Mouse (Mus musculus) B cell, adult 2 months (primary cell): ENCODE measurements around the gene Tmem178b.

ENCODE experiments used
- DNase-seq, 2 experiments: peaks; one replicate each; pipeline ENCODE4 v3.0.0; 2022

The Tmem178b gene

GRCm38 (mm10) chr6:40023592-40024335 lies 150.7 kb downstream of the Tmem178b start:
- DNase-seq = no peak

DNA sequence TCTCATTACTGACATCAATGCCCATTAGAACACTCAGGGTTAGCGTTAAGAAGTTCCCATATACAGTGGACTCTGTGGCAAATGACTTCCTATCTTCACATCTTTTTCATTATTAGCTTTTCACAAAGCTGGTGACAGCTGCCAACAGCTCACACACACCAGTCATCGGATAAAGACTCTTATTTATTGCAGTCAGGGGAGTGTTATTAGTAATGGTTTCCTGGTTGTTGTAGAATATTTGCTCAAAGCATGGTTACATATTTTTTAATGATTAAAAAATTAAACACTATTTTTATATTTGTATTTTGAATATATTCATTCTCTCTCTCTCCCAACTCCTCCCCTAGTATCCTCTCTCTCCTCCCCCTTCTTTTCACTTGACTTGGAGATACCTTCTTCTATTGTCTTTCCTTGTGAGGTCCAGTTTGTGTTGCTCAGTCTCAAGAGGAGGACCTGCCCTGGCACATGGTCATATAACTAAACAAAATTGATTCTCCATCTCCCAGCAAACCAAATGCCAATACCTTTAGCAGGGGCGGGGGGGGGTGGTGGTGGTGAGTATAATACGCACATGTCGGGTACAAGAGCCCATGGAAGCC lies 151.4 kb downstream of the Tmem178b start:
- DNase-seq = no peak

GRCm38 (mm10) chr6:40032901-40033300 lies 159.8 kb downstream of the Tmem178b start:
- DNase-seq = no peak

GRCm38 (mm10) chr6:40033935-40034334 lies 160.9 kb downstream of the Tmem178b start:
- no peak for DNase-seq

DNA sequence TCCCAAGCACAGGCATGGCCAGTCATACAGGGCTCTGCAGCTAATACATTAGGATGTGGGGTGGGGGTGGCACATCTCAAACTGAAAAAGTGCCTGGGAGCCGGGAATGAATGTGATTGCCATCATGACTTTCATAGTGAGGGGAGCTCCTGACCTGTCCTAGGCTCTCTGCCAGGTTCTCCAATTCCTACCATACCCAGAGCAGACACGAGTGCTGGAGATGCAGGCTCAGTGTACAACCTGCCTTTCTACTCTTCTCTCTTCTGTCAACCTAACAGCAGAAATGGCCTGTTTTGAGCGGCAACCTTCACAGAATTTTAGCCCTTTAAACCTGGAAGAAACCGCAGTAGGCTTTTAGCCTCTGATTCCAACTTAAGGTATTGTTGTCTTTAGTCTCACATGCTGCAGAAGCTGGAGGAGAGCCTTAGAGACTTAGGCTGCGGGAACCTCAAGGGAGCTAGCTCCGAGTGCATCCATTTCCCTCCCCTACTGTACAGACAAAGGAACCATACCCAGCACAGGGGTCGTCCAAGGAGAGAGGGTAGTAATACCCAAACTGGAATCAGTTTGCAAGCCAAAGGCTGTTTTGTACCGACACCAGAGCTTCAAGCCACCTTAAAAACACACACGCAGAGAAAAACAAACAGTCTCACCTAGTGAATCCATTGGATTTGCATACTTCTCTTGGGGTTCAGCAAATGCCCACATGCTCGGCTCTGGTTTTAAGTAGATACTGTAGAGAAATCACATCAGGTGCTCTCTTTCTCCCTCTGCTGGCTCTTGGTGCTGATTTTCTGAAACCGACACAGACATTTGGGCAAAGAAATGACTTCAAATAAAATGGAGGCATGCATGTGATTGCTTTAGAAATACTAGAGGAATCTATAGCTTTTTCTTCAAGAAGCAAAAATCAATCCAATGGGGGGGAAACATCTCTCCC lies 176.2 kb downstream of the Tmem178b start:
- DNase-seq = no peak

DNA sequence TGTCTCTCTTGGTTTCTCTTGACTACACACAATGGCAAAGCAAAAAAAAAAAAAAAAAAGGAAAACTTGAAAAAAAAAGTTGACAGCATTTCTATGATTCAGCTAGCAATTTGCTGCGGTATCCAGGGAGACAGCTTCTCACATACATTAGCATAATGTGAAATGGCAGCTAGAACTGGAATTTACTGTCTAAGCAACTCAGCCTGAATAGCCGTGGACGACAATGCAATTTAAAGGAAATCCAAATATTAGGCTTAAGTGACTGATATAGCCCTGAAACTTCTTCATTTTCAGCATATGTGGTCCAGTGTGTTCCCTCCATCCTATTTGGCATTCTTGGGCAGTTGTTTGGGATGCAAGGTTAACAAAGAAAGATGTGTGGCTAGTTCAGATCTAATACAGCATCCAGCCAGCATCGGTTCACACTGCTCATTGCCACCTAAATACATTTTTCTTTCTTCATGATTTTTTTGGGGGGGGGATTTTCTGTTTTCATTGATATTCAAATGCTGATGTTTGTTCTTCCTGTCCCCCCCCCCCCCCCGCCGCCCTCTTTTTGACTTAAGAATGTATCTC lies 176.9 kb downstream of the Tmem178b start:
- DNase-seq = no peak

DNA sequence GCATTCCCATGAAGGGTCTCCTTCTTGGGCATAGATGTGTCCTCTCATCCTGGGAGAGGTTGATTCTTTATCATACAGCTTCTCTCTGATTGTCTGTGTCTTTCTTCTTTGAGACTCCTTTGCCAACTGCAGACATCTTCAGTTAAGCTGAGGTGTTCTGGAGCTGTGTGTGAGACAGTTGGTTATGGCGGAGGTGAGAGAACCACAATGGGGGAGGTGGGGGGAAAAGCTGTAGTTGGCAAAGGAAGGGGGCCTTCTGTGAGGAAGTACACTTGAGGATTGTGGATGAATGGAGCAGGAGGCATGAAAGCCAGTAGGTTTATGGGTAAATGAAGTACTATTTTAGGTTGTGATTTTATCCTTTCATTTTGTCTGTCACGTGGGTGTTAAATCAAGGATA lies 178.6 kb downstream of the Tmem178b start:
- no peak for DNase-seq

DNA sequence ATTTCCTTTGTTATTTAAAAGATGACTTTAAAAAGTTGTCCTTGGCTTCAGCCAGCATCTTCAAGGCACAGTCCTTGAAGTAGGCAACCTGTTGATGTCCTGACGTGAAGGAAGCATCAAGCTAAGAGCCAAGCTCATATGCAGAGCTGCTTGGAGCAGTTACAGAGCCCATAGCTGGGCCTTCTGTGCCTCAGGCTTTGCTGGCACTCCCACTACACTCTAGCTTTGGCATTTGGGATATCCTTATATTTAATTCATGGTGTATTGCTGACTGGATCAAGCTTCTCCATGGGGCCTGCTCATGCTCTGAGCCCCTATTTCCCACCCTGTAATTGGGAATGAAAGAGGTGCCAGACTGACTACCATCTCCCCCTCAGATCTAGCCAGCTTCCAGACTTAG lies 179.5 kb downstream of the Tmem178b start:
- DNase-seq = no peak

DNA sequence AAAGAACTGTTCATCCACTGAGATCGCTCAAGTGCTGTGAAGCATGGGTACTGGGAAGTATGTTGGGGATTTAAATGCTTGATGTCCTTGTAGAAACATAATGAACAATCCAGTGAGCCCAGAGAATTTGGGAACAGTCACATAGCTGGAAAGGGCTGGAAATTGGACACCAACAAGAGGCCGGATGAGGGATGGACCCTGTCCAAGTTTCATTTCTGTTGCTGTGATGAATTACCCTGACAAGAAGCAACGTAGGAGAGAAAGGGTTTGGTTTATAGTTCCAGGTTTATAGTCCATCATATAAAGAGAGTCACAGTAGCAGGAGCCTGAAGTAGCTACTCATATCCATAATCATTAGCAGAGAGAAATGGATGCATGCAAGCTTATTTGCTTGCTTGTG lies 186.4 kb downstream of the Tmem178b start:
- DNase-seq = no peak

DNA sequence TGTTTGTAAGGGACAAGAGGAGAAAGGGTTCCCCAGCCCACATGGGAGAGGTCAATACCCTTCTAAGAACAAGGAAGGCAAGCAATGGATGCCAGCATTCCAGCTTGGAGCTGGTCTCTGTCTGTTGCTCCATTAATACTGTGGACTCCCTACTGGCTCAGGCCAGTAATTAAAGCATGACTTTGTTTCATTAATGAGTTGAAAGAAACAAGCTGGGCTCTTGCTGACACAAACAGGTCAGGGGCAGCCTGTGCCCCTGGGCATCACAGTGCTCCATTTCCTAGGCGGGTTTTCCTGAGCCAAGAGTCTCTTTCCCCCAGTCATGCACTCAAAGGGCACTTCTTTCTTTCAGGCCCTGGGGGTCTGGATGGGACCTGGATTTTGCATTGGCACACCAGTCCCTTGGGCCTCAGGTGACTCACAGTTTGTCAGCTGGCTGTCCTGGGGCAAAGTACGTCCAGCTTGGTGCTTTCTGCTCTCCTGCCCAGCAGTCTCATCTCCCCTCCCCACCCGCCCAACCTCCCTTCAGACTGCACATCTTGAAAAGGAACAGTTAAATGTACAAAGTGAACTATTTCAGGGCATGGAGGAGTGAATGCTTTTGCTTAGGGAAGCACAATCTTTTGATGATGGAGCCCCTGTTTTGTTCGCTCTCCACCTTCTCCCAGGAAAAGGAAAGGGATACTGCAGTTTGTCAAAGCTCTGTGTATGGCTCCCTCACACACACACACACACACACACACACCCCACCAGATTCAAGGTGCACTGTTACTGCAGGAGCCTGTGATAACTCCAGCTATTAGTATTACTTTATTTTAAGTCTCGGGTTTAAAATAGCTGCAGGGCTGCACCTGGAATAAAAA lies 188.5 kb downstream of the Tmem178b start:
- no peak for DNase-seq

GRCm38 (mm10) chr6:40062190-40062501 lies 189.1 kb downstream of the Tmem178b start:
- no peak for DNase-seq

DNA sequence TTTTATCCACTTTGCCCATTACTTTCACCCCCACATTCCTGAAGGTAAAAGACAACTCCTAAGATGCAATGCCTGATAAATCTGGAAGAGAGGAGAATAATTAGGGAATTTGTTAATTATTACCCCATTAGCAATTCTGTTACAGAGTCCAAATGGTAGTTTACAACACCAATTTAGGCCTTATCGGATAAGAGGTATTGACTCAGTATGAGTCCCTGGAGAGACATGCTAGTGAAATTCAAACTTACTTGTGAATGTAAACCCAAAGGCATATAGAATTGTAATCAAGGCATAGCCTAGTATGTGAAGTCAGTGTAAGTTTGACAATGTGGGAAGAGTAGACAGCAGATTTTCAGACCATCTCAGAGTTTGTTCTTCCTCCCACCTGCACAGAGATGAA lies 190.4 kb downstream of the Tmem178b start:
- no peak for DNase-seq

- no peak for DNase-seq
Observed at GRCm38 (mm10) chr6:40063899-40064298, 190.8 kb downstream of the Tmem178b start.

GRCm38 (mm10) chr6:40064342-40064741 lies 191.3 kb downstream of the Tmem178b start:
- no peak for DNase-seq

DNA sequence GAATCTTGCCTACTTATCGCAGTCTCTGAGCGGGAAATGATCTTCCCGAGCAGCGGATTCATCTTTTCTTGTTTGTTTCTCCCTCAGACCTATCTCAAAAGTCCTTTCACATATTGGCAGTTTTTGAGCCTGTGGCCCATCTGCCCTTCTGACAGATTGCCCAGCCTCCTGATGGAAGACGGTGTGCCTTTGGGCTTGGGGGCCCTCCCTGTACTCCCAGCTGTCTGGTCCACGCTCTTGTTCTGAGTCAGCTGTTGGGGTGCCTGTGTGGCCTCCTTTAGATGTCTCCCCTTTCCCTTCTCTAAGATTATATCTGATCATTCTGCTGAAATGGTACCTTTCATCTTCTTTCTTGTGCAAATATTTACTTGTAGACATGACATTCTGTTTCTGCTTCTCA lies 195.4 kb downstream of the Tmem178b start:
- DNase-seq = no peak

GRCm38 (mm10) chr6:40071007-40071406 lies 197.9 kb downstream of the Tmem178b start:
- no peak for DNase-seq

DNA sequence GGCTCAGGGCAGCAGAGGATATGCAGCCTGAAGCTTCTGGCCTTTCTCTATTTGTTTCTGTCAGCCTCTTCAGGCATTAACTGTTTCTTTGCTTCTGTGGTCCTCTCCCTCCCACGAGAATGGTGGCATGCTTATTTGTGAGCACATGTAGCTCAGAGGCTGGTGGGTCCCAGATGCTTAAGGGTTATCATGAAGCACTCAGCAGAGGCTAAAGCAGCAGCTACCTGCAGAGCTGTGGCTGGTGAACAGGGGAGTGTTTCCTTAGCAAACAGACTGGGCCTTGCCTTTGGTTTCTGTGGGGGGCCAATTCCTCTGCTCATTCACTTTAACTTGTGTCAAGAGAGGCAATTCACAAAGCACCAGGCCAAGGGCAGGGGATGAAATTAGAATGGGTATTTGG lies 203.0 kb downstream of the Tmem178b start:
- DNase-seq = no peak

GRCm38 (mm10) chr6:40076670-40077313 lies 203.7 kb downstream of the Tmem178b start:
- no peak for DNase-seq

DNA sequence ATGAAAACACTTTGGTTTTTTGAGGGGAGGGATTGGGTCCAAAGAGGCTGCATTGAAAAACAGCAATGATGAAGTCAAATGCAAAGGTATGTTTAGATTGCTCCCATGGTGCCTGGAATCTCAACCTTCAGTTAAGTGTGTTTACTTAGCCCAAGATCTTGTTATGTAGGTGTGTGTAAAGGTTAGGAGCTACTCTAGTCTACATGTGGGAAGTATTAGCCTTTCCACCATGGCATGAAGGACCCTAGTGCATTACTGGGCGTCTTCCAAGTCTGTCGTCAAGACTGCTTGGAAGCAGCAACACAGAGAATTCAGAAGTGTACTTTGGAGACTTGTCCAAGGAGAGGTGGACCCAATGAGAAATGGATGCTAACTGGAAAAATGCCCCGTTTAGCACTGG lies 205.3 kb downstream of the Tmem178b start:
- no peak for DNase-seq

GRCm38 (mm10) chr6:40083726-40084125 lies 210.7 kb downstream of the Tmem178b start:
- no peak for DNase-seq

DNA sequence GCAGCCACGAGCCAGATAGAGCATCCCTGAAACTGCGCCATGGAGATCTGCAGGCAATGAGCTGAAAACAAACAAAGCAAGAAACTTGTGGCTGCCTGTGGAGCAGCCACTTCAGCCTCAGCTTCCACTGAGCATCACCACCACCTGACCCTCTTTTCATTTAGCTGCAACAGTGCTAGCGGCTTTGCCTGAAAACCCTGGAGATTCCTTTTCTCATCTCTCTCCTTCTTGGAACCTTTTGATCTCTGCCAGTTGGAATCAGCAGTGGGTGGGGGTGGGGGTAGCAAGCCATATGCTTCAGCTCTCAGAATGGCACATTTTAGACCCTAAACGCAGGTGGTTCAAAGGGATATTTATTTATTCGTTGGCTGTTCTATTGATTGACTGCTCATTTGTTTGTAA lies 218.2 kb downstream of the Tmem178b start:
- DNase-seq = no peak

DNA sequence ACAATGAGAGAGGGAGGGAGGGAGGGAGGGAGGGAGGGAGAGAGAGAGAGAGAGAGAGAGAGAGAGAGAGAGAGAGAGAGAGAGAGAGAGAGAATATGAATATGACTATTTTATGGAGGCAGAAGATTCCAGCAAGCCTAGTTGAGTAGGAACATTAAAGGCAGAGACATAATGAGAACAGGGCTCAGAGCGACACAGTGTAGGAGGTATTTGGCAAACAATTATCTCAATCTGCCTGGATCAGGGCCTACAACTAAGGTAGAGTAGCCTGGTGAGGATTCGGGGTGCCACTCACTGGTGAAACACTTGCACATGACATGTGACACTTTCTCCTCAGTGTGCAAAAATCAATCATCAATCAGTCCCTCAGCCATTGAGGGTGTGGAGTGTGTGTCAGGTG lies 225.4 kb downstream of the Tmem178b start:
- DNase-seq = no peak
